Mouse (Mus musculus) embryo, embryonic 10 days (tissue): ENCODE measurements around the gene Krba1.
A peak's percentile ranks its signal among the peaks of the same experiment; 100 is the strongest.

Experiments used
- DNase-seq: peaks from one replicate; pipeline ENCODE4 v3.0.0-alpha.2; 2015; ENCODE audit warnings: low spot score

Gene Krba1

GRCm38 (mm10) chr6:48395105-48396007 is at the start of gene Krba1:
Krba1 (plus strand) TSS chr6:48395586.
- peak; percentile 91 for DNase-seq

GRCm38 (mm10) chr6:48358897-48359296 is 36.5 kb upstream of the Krba1 start:
- DNase-seq, result no peak

DNA sequence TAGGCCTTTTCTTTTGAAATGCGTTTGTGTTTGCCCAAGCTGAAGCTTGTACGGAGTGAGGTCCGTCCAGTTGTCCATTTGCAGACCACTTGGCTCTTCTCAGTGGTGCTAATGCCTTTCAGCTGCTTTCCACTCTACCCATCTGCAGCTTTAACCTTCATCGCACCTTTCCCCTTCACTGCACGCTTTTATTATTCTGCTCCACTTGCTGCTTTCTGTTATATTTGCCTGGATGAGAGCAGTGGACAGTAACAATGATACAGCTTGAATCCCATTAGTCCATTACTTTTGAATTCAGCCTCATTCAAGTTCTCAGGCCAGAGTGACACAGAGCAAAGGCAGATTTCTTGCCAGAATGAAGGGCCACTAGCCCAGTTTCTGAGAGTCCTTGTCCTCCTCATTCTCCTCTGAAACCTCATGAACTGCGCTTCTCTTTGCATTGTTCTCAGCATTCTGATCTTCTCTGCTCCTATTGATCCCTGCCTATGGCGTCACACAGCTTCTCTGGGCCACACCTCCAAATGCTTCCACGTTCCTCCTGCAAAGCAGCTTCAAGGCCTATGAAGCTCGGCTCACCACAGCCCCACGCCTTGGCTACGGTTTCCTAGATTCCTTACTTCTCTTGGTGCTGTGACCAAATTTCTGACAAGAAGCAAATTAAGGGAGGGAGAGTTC is 28.9 kb upstream of the Krba1 start:
- DNase-seq, result peak; percentile 52

DNA sequence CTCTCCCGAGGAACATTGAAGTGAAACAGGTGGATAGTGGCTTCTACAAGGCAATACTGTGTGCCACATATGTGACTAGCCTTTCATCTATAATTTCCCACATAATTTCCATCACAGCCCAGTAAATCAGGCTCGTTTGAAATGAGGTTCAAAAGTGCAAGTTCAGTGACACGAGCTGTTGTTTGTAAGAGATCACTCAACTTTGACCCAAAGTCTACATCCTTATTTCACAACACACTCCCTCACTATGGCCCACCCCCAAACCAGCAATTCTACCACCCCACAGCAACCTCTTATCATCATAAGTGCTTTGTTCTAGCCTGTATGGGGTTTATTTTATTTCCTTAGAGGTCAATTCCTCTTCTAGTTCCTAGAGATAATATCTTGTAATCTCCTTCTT is 7.2 kb upstream of the Krba1 start:
- no peak for DNase-seq

GRCm38 (mm10) chr6:48393811-48394210 is 1.6 kb upstream of the Krba1 start:
- DNase-seq, result no peak

DNA sequence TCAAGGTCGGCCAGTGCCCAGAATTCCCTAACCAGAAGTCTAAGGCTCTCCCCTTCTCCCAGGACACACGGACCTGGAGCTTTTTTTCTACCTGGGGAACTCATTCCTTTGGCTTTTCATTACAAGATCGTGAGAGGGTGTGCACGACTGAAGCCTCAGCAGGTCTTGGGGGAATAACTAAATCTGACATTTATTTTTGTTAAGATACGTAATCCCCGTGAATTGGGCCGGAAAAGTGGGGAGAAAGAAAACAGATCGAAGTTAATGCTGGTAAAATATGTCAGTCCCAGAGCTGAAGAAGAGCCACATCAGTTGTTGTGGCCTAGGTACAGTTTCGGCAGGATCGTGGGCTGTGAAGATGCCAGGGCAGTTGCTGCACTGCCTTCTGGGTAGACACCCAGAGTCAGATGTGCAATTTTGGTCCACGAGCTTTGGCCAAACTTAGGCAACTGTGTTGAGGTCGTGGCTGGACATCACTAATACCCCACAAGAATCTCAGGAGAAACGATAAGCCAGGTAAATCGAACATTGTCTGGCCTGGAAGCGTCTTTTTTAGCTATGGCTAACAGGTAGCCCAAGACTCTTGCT is 716 bp downstream of the Krba1 start:
- DNase-seq, result no peak

DNA sequence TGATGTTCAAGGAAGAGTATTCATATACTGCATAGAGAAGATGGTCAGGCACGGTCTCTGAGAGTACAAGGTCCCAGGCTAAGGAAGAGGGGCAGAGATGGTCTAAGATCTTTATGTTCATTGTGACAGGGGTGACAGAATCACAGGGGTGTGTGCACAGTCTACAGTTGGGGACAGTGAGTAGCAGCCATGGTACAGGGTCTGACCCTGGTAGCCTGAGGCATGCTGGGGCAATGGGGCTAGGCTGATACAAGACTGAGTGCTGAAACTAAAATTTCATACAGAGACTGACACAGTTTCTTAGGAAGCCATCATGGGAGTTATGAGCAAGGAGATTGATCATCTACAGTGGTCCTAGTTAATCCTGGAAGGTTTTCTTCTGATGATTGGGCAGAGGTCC is 1.3 kb downstream of the Krba1 start:
- DNase-seq, result no peak

DNA sequence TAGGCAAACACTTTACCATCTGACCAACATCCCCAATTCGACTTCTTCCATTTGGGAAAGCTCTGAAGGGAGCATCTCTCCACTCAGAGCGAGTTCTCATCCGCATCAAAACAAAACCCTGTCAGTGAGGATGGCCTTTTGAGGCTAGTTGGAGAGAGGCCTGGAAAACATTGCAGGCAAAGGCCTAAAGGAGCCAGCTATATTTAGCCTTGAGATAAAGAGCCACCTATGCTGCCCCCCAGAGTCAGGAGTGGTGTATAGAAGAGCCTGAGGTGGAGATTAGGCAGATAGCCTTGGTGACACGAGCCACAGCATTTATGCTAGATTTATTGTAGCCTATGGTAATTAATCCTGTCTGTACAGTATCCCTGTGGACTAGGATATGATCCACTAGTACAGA is 1.9 kb downstream of the Krba1 start:
- DNase-seq, result no peak

DNA sequence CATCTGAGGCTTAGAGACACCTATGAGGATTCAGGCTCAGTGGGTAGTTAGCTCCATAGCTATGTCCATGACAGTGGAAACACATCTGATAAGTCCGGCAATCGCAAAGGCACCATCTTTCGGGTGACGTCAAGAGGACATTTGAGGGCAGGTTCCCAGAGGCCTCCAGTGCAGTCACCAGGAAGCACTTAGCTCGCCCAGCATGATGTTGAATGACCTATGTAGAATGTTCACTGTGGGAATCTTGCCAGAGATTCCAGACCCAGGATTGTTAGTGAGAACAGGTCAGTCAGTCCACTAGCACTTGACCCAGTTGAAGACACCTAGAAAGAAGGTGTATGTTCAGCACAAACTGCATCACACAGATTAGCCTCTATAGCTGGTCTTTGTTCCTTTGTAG is 4.5 kb downstream of the Krba1 start:
- no peak for DNase-seq

GRCm38 (mm10) chr6:48404071-48404470 is 8.7 kb downstream of the Krba1 start:
- no peak for DNase-seq

- DNase-seq, result no peak
Observed at GRCm38 (mm10) chr6:48409726-48410343, 14.4 kb downstream of the Krba1 start.

- DNase-seq, result no peak
Observed at GRCm38 (mm10) chr6:48410551-48410950, 15.2 kb downstream of the Krba1 start.

- DNase-seq, result no peak
Observed at GRCm38 (mm10) chr6:48411193-48412092, 16.1 kb downstream of the Krba1 start.

DNA sequence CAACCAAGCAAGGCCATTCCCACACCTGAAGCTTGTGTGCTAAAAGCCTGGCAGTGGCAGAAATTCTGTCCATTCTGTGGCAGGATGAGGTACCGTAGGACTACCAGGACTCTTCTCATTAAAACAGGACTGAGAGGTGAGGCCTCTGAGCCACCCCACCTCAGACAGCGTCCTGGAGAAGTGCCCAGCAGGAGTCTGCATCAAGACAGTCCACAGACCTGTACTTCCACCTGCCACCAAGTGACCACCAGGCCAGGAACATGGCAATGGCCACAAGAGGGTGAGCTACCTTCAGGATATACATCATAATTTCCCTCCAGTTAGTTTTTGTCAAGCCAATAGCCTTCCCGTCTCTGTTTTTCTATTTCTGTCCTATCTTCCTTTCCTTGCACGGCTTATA is 16.8 kb downstream of the Krba1 start:
- no peak for DNase-seq

GRCm38 (mm10) chr6:48412662-48413061 is 17.3 kb downstream of the Krba1 start:
- no peak for DNase-seq

GRCm38 (mm10) chr6:48413081-48413480 is 17.7 kb downstream of the Krba1 start:
- DNase-seq, result no peak

DNA sequence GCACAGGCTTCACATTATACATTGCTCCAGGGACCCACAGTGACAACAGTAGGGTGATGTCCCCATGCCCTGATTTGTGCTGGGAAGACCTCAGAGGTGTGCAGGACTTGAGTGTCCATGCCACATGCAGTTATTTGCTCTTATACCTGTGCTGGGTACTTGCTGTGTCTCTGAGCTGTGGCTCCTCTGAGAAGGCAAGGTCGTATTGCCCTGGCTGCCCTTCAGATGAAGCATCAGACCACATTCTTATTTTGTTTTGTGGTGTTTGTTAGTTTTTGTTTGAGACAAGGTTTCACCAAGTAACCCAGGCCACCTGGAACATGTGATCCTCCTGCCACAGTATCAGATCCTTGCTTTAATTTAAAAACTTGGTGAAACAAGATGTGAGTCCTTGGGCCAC is 19.5 kb downstream of the Krba1 start:
- DNase-seq, result no peak

GRCm38 (mm10) chr6:48415636-48416035 is 20.2 kb downstream of the Krba1 start:
- no peak for DNase-seq

GRCm38 (mm10) chr6:48416486-48416885 is 21.1 kb downstream of the Krba1 start:
- no peak for DNase-seq

DNA sequence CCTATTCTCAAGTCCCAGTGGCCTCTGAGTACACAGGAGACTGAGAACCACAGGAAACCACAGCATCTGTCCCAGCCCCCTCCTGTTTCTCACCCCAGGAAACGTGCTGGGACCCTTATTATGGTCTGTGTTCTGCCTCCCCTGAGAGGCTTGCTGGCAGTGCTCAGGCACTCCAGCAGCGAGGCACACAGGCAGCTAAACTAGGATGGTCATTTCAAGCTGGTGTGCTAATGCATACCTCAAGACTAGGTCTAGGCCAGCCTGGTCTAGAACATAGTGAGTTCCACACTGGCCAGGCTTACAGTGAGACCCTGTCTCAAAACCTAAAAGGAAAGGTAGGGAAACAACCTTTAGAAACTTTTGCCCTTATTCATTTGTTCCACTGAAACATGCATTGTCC is 25.3 kb downstream of the Krba1 start:
- no peak for DNase-seq

GRCm38 (mm10) chr6:48423336-48423735 is 27.9 kb downstream of the Krba1 start:
- DNase-seq, result no peak

DNA sequence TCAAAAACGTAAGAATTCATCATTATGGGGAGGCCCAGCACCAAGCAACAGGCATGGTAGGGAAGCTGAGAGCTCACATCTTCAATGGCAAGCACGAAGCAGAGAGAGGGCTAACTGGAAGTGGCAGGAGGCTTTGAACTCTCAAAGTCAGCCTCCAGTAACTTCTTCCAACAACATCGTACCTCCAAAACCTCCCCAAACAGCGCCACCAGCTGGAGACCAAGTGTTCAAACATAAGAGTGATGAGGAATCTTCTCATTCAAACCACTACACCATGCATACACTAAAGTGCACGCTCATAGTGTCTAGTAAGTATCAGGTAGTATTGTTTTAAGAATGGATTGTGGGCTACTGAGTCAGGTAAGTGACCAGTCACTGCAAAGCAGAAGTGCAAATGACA is 28.7 kb downstream of the Krba1 start:
- no peak for DNase-seq
